Mouse (Mus musculus) cerebellum, postnatal 36 days (tissue): Measurements from ENCODE around the gene Nectin2.
A peak's percentile ranks its signal among the peaks of the same experiment; 100 is the strongest.
"Not testable (repeated sequence)": the region's sequence is repeated elsewhere in the genome, so short reads cannot be mapped to it uniquely, and the experiment has no call there.

Source experiments
- DNase-seq, 2 experiments: peaks; one replicate each; pipeline ENCODE4 v3.0.0; 2021 to 2022; ENCODE audit warnings: mixed read lengths in 2 of 2

Gene Nectin2

GRCm38 (mm10) chr7:19702859-19703555 is 47.3 kb downstream of the Nectin2 start:
- no peak for DNase-seq

- DNase-seq = peak; percentile 44 to 52
These were observed 49.1 kb downstream of the Nectin2 start for GRCm38 (mm10) chr7:19701069-19701761.

GRCm38 (mm10) chr7:19700299-19701068 is 49.8 kb downstream of the Nectin2 start:
- no peak for DNase-seq

- no peak for DNase-seq
These were observed 50.5 kb downstream of the Nectin2 start for GRCm38 (mm10) chr7:19699827-19700148.

- DNase-seq = peak in 1 of 2 experiments; percentile 36
These were observed 51.1 kb downstream of the Nectin2 start, which contains the start of gene Apoe for GRCm38 (mm10) chr7:19698907-19699826. TSS of gene Apoe (minus strand) at chr7:19699188.

GRCm38 (mm10) chr7:19697949-19698906 is 52.1 kb downstream of the Nectin2 start:
- DNase-seq = no peak

- no peak for DNase-seq
These were observed 53.9 kb downstream of the Nectin2 start for GRCm38 (mm10) chr7:19696336-19696873.

- no peak for DNase-seq
These were observed 54.4 kb downstream of the Nectin2 start for GRCm38 (mm10) chr7:19695881-19696280.

GRCm38 (mm10) chr7:19695213-19695594 is 55.1 kb downstream of the Nectin2 start:
- no peak for DNase-seq

- no peak for DNase-seq
These were observed 55.7 kb downstream of the Nectin2 start for GRCm38 (mm10) chr7:19694336-19695212.

GRCm38 (mm10) chr7:19693421-19693820 is 56.9 kb downstream of the Nectin2 start:
- DNase-seq = no peak

- DNase-seq = no peak
These were observed 58.1 kb downstream of the Nectin2 start, which contains the start of gene Apoc1 for GRCm38 (mm10) chr7:19691873-19692865. TSS of gene Apoc1 (minus strand) at chr7:19692660.

GRCm38 (mm10) chr7:19691434-19691833 is 58.8 kb downstream of the Nectin2 start:
- DNase-seq = no peak

- DNase-seq = no peak
These were observed 59.4 kb downstream of the Nectin2 start for GRCm38 (mm10) chr7:19690845-19691244.

GRCm38 (mm10) chr7:19688611-19689010 is 61.7 kb downstream of the Nectin2 start:
- no peak for DNase-seq

- DNase-seq = no peak
These were observed 62.2 kb downstream of the Nectin2 start for GRCm38 (mm10) chr7:19688101-19688500.

GRCm38 (mm10) chr7:19686927-19687583 is 63.2 kb downstream of the Nectin2 start:
- not testable (repeated sequence) for DNase-seq

- DNase-seq = no peak
These were observed 63.8 kb downstream of the Nectin2 start for GRCm38 (mm10) chr7:19686521-19686920.
